11 mouse cellular contexts compared by ENCODE assay signal in genomic region chr3:50887002-50887401, GRCm38 (mm10).
DNase-seq lines count a peak whose midpoint lies in the region; ATAC-seq and TF ChIP-seq lines count a peak whose summit lies in the region.
"Had no signal": no experiment of that assay in that cellular context is flagged by ENCODE, and none has a peak within 500 bp of the region (broad histone marks: within the 10 kb centered on the region; RNA-seq: fewer than 3 reads in every experiment).

No protein-coding gene starts in this region.

- no peak overlapping the region for H3K4me3 ChIP-seq in kidney, embryonic 16.5 days (ENCODE audit: low read length)
- no peak overlapping the region for H3K4me3 ChIP-seq in kidney, adult 2 months (ENCODE audit: insufficient read depth, low read depth, low read length)
- no peak overlapping the region for H3K4me3 ChIP-seq in embryonic facial prominence, embryonic 10.5 days
- H3K4me3 ChIP-seq in stomach, embryonic 15.5 days (replicated peaks), result no peak overlapping the region
- no peak overlapping the region for H3K4me3 ChIP-seq in forebrain, embryonic 11.5 days (ENCODE audit: low read depth, low read length)
- H3K4me3 ChIP-seq: forebrain, embryonic 15.5 days; midbrain, embryonic 13.5 days had no signal

- H3K36me3 ChIP-seq in kidney, embryonic 16.5 days (ENCODE audit: insufficient read depth, low read length), result no peaks in the 10 kb centered on the region
- no peaks in the 10 kb centered on the region for H3K36me3 ChIP-seq in kidney, adult 2 months (ENCODE audit: control insufficient read depth, insufficient read depth, low read length)
- H3K36me3 ChIP-seq in embryonic facial prominence, embryonic 10.5 days (replicated peaks), result no peaks in the 10 kb centered on the region
- no peaks in the 10 kb centered on the region for H3K36me3 ChIP-seq in stomach, embryonic 15.5 days
- H3K36me3 ChIP-seq in forebrain, embryonic 11.5 days (ENCODE audit: control insufficient read depth, insufficient read depth, low read length), result no peaks in the 10 kb centered on the region
- H3K36me3 ChIP-seq: forebrain, embryonic 15.5 days; midbrain, embryonic 13.5 days had no signal

- H3K9ac ChIP-seq in kidney, embryonic 16.5 days (replicated peaks; ENCODE audit: low read length), result 0 out of 2 replicates have a peak overlapping the region, but pooled peaks have one; percentile 27
- no peak overlapping the region for H3K9ac ChIP-seq in stomach, embryonic 15.5 days
- H3K9ac ChIP-seq in forebrain, embryonic 11.5 days (ENCODE audit: low read length), result no peak overlapping the region
- H3K9ac ChIP-seq: forebrain, embryonic 15.5 days; midbrain, embryonic 13.5 days had no signal

- TF ChIP-seq POLR2A in kidney, adult 2 months (IDR thresholded peaks at IDR 0.05; ENCODE audit: low read depth, low read length), result no peak

- intact Hi-C loops in heart, postnatal 10 days (cut with DNase I), result no loop called here

- peaks cover 4% of the 10 kb centered on the region; the same call in 1 of the 2 replicates for H3K4me1 ChIP-seq in kidney, embryonic 16.5 days (ENCODE audit: insufficient read depth, low read length)
- no peaks in the 10 kb centered on the region for H3K4me1 ChIP-seq in kidney, adult 2 months (ENCODE audit: control insufficient read depth, insufficient read depth, low read length)
- H3K4me1 ChIP-seq in embryonic facial prominence, embryonic 10.5 days, result peaks cover 8% of the 10 kb centered on the region
- H3K4me1 ChIP-seq in stomach, embryonic 15.5 days, result 0 out of 2 replicates have a peak, but pooled peaks cover 6% of the 10 kb centered on the region
- peaks cover 3% of the 10 kb centered on the region; the same call in 1 of the 2 replicates for H3K4me1 ChIP-seq in forebrain, embryonic 11.5 days (replicated peaks; ENCODE audit: control insufficient read depth, insufficient read depth, low read length)

- DNase-seq in kidney, adult 2 months, result no peak
- peak; percentile 15 for DNase-seq in embryonic facial prominence, embryonic 10.5 days (ENCODE audit: low spot score)
- peak; percentile 7 to 25 for DNase-seq in heart, postnatal 10 days
- no peak for DNase-seq in forebrain, embryonic 11.5 days (ENCODE audit: low spot score)
- DNase-seq in natural killer cell, adult 2 months (ENCODE audit: low spot score in 2 of 2), result no peak
- DNase-seq: adrenal gland, adult 8-10 months; cerebellum, postnatal 14 days had no signal

- 0 out of 2 replicates have a peak overlapping the region, but pooled peaks have one; percentile 6 for H3K27ac ChIP-seq in kidney, embryonic 16.5 days (ENCODE audit: low read length)
- no peak overlapping the region for H3K27ac ChIP-seq in kidney, adult 2 months (ENCODE audit: insufficient read depth, low read depth, low read length)
- peak overlapping the region; percentile 66 for H3K27ac ChIP-seq in embryonic facial prominence, embryonic 10.5 days (replicated peaks)
- peak overlapping the region; percentile 55 for H3K27ac ChIP-seq in stomach, embryonic 15.5 days
- H3K27ac ChIP-seq in forebrain, embryonic 11.5 days (ENCODE audit: low read depth, low read length), result no peak overlapping the region
- H3K27ac ChIP-seq: forebrain, embryonic 15.5 days; midbrain, embryonic 13.5 days had no signal

- no peaks in the 10 kb centered on the region for H3K27me3 ChIP-seq in kidney, embryonic 16.5 days (ENCODE audit: insufficient read depth, low read length)
- no peaks in the 10 kb centered on the region for H3K27me3 ChIP-seq in kidney, adult 2 months (replicated peaks; ENCODE audit: control insufficient read depth, insufficient read depth, low read length)
- H3K27me3 ChIP-seq in embryonic facial prominence, embryonic 10.5 days (replicated peaks; ENCODE audit: low read depth, poor library complexity, severe bottlenecking), result no peaks in the 10 kb centered on the region
- H3K27me3 ChIP-seq in stomach, embryonic 15.5 days (replicated peaks), result no peaks in the 10 kb centered on the region
- no peaks in the 10 kb centered on the region for H3K27me3 ChIP-seq in forebrain, embryonic 11.5 days (ENCODE audit: control insufficient read depth, insufficient read depth, low read length)
- H3K27me3 ChIP-seq: forebrain, embryonic 15.5 days; midbrain, embryonic 13.5 days had no signal

- ATAC-seq in kidney, embryonic 16.5 days (ENCODE audit: low FRiP score, low TSS enrichment), result 0 out of 2 replicates have a peak, but pooled peaks have one; percentile 44
- peak; percentile 31; the same call in 1 of the 2 replicates for ATAC-seq in stomach, embryonic 15.5 days (ENCODE audit: insufficient read depth, low FRiP score, low read depth)
- ATAC-seq in forebrain, embryonic 11.5 days (replicated peaks; ENCODE audit: low FRiP score), result no peak
- ATAC-seq: forebrain, embryonic 15.5 days; midbrain, embryonic 13.5 days had no signal

- H3K9me3 ChIP-seq in kidney, embryonic 16.5 days (ENCODE audit: low read length), result no peaks in the 10 kb centered on the region
- H3K9me3 ChIP-seq in embryonic facial prominence, embryonic 10.5 days, result no peaks in the 10 kb centered on the region
- H3K9me3 ChIP-seq in stomach, embryonic 15.5 days, result no peaks in the 10 kb centered on the region
- no peaks in the 10 kb centered on the region for H3K9me3 ChIP-seq in forebrain, embryonic 11.5 days (ENCODE audit: control insufficient read depth, low read length)
- H3K9me3 ChIP-seq: forebrain, embryonic 15.5 days; midbrain, embryonic 13.5 days had no signal

- 22% methylated on average over 7 of the region's 7 CpGs for WGBS in kidney, embryonic 16.5 days
- 13% methylated on average over 7 of the region's 7 CpGs for WGBS in kidney, adult 2 months
- WGBS in embryonic facial prominence, embryonic 10.5 days, result 45% methylated on average over 7 of the region's 7 CpGs
- 9% methylated on average over 7 of the region's 7 CpGs for WGBS in stomach, embryonic 15.5 days
- 64% methylated on average over 7 of the region's 7 CpGs for WGBS in forebrain, embryonic 11.5 days

- TF ChIP-seq CTCF in kidney, adult 2 months (conservative IDR thresholded peaks at IDR 0.05; ENCODE audit: insufficient read depth, insufficient read length, low read depth, low read length), result no peak

- peak overlapping the region; percentile 16; the same call in 1 of the 2 replicates for H3K4me2 ChIP-seq in kidney, embryonic 16.5 days (replicated peaks; ENCODE audit: low read depth, low read length)
- H3K4me2 ChIP-seq in stomach, embryonic 15.5 days, result peak overlapping the region; percentile 7; the same call in 1 of the 2 replicates
- no peak overlapping the region for H3K4me2 ChIP-seq in forebrain, embryonic 11.5 days (ENCODE audit: low read depth, low read length, severe bottlenecking)
- H3K4me2 ChIP-seq: forebrain, embryonic 15.5 days; midbrain, embryonic 13.5 days had no signal

Comparison
In these comparisons a context has a peak if more than half of its experiments do, and no peak if none do; other contexts are left out.
1. H3K27ac ChIP-seq: peak in kidney, embryonic 16.5 days (single experiment), embryonic facial prominence, embryonic 10.5 days (single experiment) and stomach, embryonic 15.5 days (single experiment); none in kidney, adult 2 months (single experiment) and forebrain, embryonic 11.5 days (single experiment).
2. DNase-seq: peak in embryonic facial prominence, embryonic 10.5 days (single experiment) and heart, postnatal 10 days (2 of 2); none in kidney, adult 2 months (single experiment), forebrain, embryonic 11.5 days (single experiment) and natural killer cell, adult 2 months (0 of 2).